Mouse (Mus musculus): ENCODE data around the gene AI464131. TPM values are rescaled to one million over a fixed set of nuclear protein-coding genes. Genes with fewer than 3 reads are reported as not detected.

AI464131 gene
- 3.0 and 3.1 TPM in 2 replicates for polyA plus RNA-seq (2015; fragmentation: Nextera tagmentation; extraction: Ambion mirVana)

GRCm38 (mm10) chr4:41502986-41503412 is at the start of gene AI464131:
Gene AI464131 (minus strand): TSS chr4:41503076.
- peak; percentile 86 for ATAC-seq
- Histone ChIP-seq H3K27me3 (peaks cover 45% of the 10 kb centered on the region), H3K4me1 (peaks cover 44% of the 10 kb centered on the region), H3K4me2 (peak within 1 kb of the TSS; percentile 64), H3K4me3 (peak within 1 kb of the TSS; percentile 39), H3K27ac (peak within 1 kb of the TSS; percentile 7; the same call in 1 of the 2 replicates), H3K36me3 (ENCODE audit: poor library complexity, severe bottlenecking) (no peaks in the 10 kb centered on the region), H3K9ac (peak within 1 kb of the TSS; percentile 35), H3K9me3 (replicated peaks) (no peaks in the 10 kb centered on the region)
- under 1% methylated on average over 17 of the region's 18 CpGs for WGBS

GRCm38 (mm10) chr4:41552529-41552928 is 49.7 kb upstream of the AI464131 start:
- ATAC-seq, result peak; percentile 21; the same call in 1 of the 2 replicates
- no peaks in the 10 kb centered on the region for H3K36me3 ChIP-seq (ENCODE audit: poor library complexity, severe bottlenecking)
- H3K9ac ChIP-seq, result no peak overlapping the region
- no peak overlapping the region for H3K4me3 ChIP-seq
- H3K27me3 ChIP-seq, result no peaks in the 10 kb centered on the region
- WGBS, result 46% methylated on average over 6 of the region's 6 CpGs
- H3K4me2 ChIP-seq, result no peak overlapping the region
- H3K27ac ChIP-seq, result no peak overlapping the region
- peaks cover 24% of the 10 kb centered on the region for H3K4me1 ChIP-seq
- H3K9me3 ChIP-seq (replicated peaks), result 0 out of 2 replicates have a peak, but pooled peaks cover 3% of the 10 kb centered on the region

GRCm38 (mm10) chr4:41547086-41547485 is 44.2 kb upstream of the AI464131 start:
- Histone ChIP-seq H3K4me1 (peaks cover 37% of the 10 kb centered on the region), H3K27ac (no peak overlapping the region), H3K36me3 (ENCODE audit: poor library complexity, severe bottlenecking) (no peaks in the 10 kb centered on the region), H3K9me3 (replicated peaks) (0 out of 2 replicates have a peak, but pooled peaks cover 3% of the 10 kb centered on the region), H3K4me3 (no peak overlapping the region), H3K4me2 (no peak overlapping the region), H3K9ac (no peak overlapping the region), H3K27me3 (no peaks in the 10 kb centered on the region)
- no peak for ATAC-seq
- WGBS, result 94% methylated on average over 1 of the region's 1 CpGs

- Histone ChIP-seq H3K9ac (no peak overlapping the region), H3K4me2 (no peak overlapping the region), H3K4me3 (no peak overlapping the region), H3K27me3 (no peaks in the 10 kb centered on the region), H3K4me1 (peaks cover 37% of the 10 kb centered on the region), H3K27ac (no peak overlapping the region), H3K36me3 (ENCODE audit: poor library complexity, severe bottlenecking) (no peaks in the 10 kb centered on the region), H3K9me3 (replicated peaks) (0 out of 2 replicates have a peak, but pooled peaks cover 3% of the 10 kb centered on the region)
- WGBS, result 15% methylated on average over 8 of the region's 8 CpGs
- ATAC-seq, result no peak
These were observed 43.1 kb upstream of the AI464131 start for GRCm38 (mm10) chr4:41545985-41546384.

- no peak overlapping the region for H3K27ac ChIP-seq
- no peaks in the 10 kb centered on the region for H3K9me3 ChIP-seq (replicated peaks)
- no peaks in the 10 kb centered on the region for H3K27me3 ChIP-seq
- no peaks in the 10 kb centered on the region for H3K36me3 ChIP-seq (ENCODE audit: poor library complexity, severe bottlenecking)
- no peak for ATAC-seq
- peaks cover 29% of the 10 kb centered on the region for H3K4me1 ChIP-seq
- no peak overlapping the region for H3K9ac ChIP-seq
- 86% methylated on average over 8 of the region's 8 CpGs for WGBS
- no peak overlapping the region for H3K4me2 ChIP-seq
- no peak overlapping the region for H3K4me3 ChIP-seq
These were observed 39.3 kb upstream of the AI464131 start for GRCm38 (mm10) chr4:41542136-41542535.

- WGBS, result 81% methylated on average over 5 of the region's 5 CpGs
- Histone ChIP-seq H3K27me3 (no peaks in the 10 kb centered on the region), H3K4me3 (no peak overlapping the region), H3K27ac (no peak overlapping the region), H3K36me3 (ENCODE audit: poor library complexity, severe bottlenecking) (no peaks in the 10 kb centered on the region), H3K9ac (no peak overlapping the region), H3K9me3 (replicated peaks) (no peaks in the 10 kb centered on the region), H3K4me2 (no peak overlapping the region), H3K4me1 (peaks cover 12% of the 10 kb centered on the region; the same call in 1 of the 2 replicates)
- ATAC-seq, result no peak
These were observed 32.0 kb upstream of the AI464131 start for GRCm38 (mm10) chr4:41534866-41535265.

- Histone ChIP-seq H3K4me1 (peaks cover 32% of the 10 kb centered on the region), H3K4me2 (no peak overlapping the region), H3K27ac (no peak overlapping the region), H3K27me3 (no peaks in the 10 kb centered on the region; the same call in 1 of the 2 replicates), H3K9me3 (replicated peaks) (no peaks in the 10 kb centered on the region), H3K9ac (no peak overlapping the region), H3K36me3 (ENCODE audit: poor library complexity, severe bottlenecking) (no peaks in the 10 kb centered on the region), H3K4me3 (no peak overlapping the region)
- WGBS, result 36% methylated on average over 6 of the region's 6 CpGs
- ATAC-seq, result no peak
These were observed 29.5 kb upstream of the AI464131 start for GRCm38 (mm10) chr4:41532420-41532819.

GRCm38 (mm10) chr4:41527996-41528395 is 25.1 kb upstream of the AI464131 start:
- Histone ChIP-seq H3K4me1 (peaks cover 46% of the 10 kb centered on the region), H3K9me3 (replicated peaks) (no peaks in the 10 kb centered on the region), H3K27me3 (no peaks in the 10 kb centered on the region; the same call in 1 of the 2 replicates), H3K4me2 (no peak overlapping the region), H3K36me3 (ENCODE audit: poor library complexity, severe bottlenecking) (no peaks in the 10 kb centered on the region), H3K4me3 (no peak overlapping the region), H3K27ac (0 out of 2 replicates have a peak overlapping the region, but pooled peaks have one; percentile 17), H3K9ac (no peak overlapping the region)
- 11% methylated on average over 8 of the region's 8 CpGs for WGBS
- 0 out of 2 replicates have a peak, but pooled peaks have one; percentile 23 for ATAC-seq

GRCm38 (mm10) chr4:41527076-41527475 is 24.2 kb upstream of the AI464131 start:
- Histone ChIP-seq H3K4me2 (peak overlapping the region; percentile 23; the same call in 1 of the 2 replicates), H3K36me3 (ENCODE audit: poor library complexity, severe bottlenecking) (no peaks in the 10 kb centered on the region), H3K4me1 (peaks cover 52% of the 10 kb centered on the region), H3K27ac (peak overlapping the region; percentile 52; the same call in 1 of the 2 replicates), H3K9me3 (replicated peaks) (no peaks in the 10 kb centered on the region), H3K9ac (peak overlapping the region; percentile 50), H3K27me3 (no peaks in the 10 kb centered on the region; the same call in 1 of the 2 replicates), H3K4me3 (no peak overlapping the region)
- 9% methylated on average over 13 of the region's 13 CpGs for WGBS
- ATAC-seq, result no peak

GRCm38 (mm10) chr4:41526553-41526952 is 23.7 kb upstream of the AI464131 start:
- Histone ChIP-seq H3K27ac (peak overlapping the region; percentile 52; the same call in 1 of the 2 replicates), H3K4me3 (no peak overlapping the region), H3K27me3 (no peaks in the 10 kb centered on the region; the same call in 1 of the 2 replicates), H3K36me3 (ENCODE audit: poor library complexity, severe bottlenecking) (0 out of 2 replicates have a peak, but pooled peaks cover 2% of the 10 kb centered on the region), H3K4me1 (peaks cover 52% of the 10 kb centered on the region), H3K9me3 (replicated peaks) (no peaks in the 10 kb centered on the region), H3K9ac (peak overlapping the region; percentile 50), H3K4me2 (peak overlapping the region; percentile 23; the same call in 1 of the 2 replicates)
- no peak; the same call in 1 of the 2 replicates for ATAC-seq
- WGBS, result 21% methylated on average over 7 of the region's 7 CpGs

- Histone ChIP-seq H3K9me3 (replicated peaks) (no peaks in the 10 kb centered on the region), H3K27ac (no peak overlapping the region), H3K4me3 (no peak overlapping the region), H3K4me1 (peaks cover 52% of the 10 kb centered on the region), H3K36me3 (ENCODE audit: poor library complexity, severe bottlenecking) (peaks cover 14% of the 10 kb centered on the region), H3K9ac (no peak overlapping the region), H3K27me3 (no peaks in the 10 kb centered on the region; the same call in 1 of the 2 replicates), H3K4me2 (no peak overlapping the region)
- WGBS, result 77% methylated on average over 9 of the region's 9 CpGs
- no peak for ATAC-seq
These were observed 22.0 kb upstream of the AI464131 start for GRCm38 (mm10) chr4:41524829-41525228.

GRCm38 (mm10) chr4:41523839-41524238 is 21.0 kb upstream of the AI464131 start:
- WGBS, result 79% methylated on average over 7 of the region's 7 CpGs
- H3K9ac ChIP-seq, result no peak overlapping the region

More at GRCm38 (mm10) chr4:41523839-41524238, 21.0 kb upstream of the AI464131 start:
- no peak overlapping the region for H3K4me3 ChIP-seq
- H3K27ac ChIP-seq, result no peak overlapping the region
- peaks cover 21% of the 10 kb centered on the region for H3K36me3 ChIP-seq (ENCODE audit: poor library complexity, severe bottlenecking)
- no peak overlapping the region for H3K4me2 ChIP-seq
- H3K9me3 ChIP-seq (replicated peaks), result no peaks in the 10 kb centered on the region
- no peaks in the 10 kb centered on the region for H3K27me3 ChIP-seq
- no peak for ATAC-seq
- peaks cover 47% of the 10 kb centered on the region for H3K4me1 ChIP-seq
